Mouse (Mus musculus) liver, embryonic 14.5 days (tissue): ENCODE results near the gene Dnajb6.

Experiments
- CTCF ChIP-seq: IDR thresholded peaks from 2 replicates; pipeline ENCODE4 v1.5.1; 2016; ENCODE audit warnings: antibody characterized with exemption, low read depth, control low read depth
- EP300 ChIP-seq: IDR thresholded peaks from 2 replicates; pipeline ENCODE4 v1.6.1; 2016; ENCODE audit warnings: antibody characterized with exemption, low read depth

DNA sequence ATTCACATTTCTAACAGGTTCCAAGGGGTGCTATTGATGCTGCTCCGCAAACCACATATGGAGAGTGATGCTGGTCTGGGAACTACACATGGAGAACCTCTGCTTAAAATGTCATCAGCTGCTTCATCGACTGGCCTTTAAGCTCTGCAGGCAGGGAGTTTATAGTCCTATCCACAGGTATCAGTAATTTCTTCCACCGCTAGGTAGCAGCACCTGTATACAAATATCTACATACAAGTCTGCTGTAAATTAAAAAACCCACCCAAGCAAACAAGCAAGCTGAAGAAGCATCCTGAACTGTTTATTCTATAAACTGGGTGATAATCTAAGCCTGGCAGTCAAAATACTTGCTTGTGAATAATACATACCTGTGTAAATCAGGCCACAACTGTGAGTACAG is 89.3 kb downstream of the Dnajb6 start:
- TF ChIP-seq CTCF (peak; percentile 32; the same call in 1 of the 2 replicates), EP300 (no peak)
